Mouse (Mus musculus): ENCODE measurements around the gene Fam118a. TPM values are rescaled to one million over a fixed set of nuclear protein-coding genes. Genes with fewer than 3 reads are reported as not detected.

Gene Fam118a
- polyA plus RNA-seq, 1 experiment, result 24.5 TPM

DNA sequence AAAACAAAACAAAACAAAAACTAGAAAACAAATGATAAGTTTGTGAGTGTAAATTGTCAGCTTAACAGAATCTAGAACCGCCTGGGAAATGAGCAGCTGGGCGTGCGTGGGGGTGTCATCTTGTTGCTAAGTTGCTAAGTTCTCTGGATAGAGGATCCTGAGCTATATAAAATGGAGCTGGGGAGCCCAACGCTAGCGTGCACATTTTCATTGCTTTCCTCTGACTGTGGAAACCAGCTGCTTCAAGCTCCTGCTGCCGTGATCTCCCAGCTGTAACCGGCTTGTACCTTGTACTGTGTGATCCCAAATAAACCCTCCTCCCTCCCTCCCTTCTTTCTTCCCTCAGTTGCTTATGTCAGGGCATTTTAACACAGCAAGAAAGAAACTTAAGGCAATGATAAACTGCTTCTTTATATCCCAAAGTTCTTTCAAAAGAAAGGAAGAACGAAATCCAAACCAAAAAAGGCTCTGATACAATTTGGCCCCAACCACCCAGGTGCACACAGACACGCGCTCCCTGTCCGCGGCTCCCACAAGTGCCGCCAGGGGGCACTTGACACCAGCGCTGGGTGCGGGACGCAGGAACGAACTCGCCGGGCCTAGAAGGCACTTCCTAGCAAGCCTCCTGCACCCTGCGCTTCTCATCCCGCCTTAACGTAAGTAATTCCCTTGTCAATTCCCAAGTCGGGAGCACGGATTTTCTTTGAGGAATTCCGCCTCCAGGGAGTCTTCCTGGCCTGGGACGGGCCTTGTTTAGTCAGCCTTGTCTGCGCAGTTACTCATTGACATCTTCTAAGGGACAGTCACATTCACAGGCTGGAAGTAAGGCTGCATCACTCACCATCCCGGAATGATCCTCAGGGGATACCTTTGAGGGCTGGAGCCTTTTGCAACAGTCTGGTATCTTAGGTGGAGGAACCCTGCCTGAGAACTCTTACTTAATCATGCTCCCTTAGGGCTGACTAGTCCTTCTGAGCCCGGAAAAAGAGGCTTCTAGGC lies 27.5 kb upstream of the Fam118a start:
- Histone ChIP-seq H3K4me3 (ENCODE audit: insufficient read depth, poor library complexity, severe bottlenecking) (no peak overlapping the region), H3K79me3 (ENCODE audit: low read depth) (no peaks in the 10 kb centered on the region), H3K36me3 (ENCODE audit: control insufficient read depth, insufficient read depth) (no peaks in the 10 kb centered on the region), H3K79me2 (ENCODE audit: control insufficient read depth, insufficient read depth) (no peaks in the 10 kb centered on the region), H3ac (ENCODE audit: control insufficient read depth, insufficient read length, low read depth) (no peak overlapping the region), H3K27me3 (ENCODE audit: control insufficient read depth, insufficient read depth, insufficient read length) (peaks cover 12% of the 10 kb centered on the region)
- TF ChIP-seq FOSL1 (IDR thresholded peaks at IDR 0.05; ENCODE audit: insufficient read depth, low read length, poor library complexity, severe bottlenecking) (no peak), CTCF (IDR thresholded peaks at IDR 0.05; ENCODE audit: control insufficient read depth, insufficient read depth, insufficient read length) (peak; percentile 99), MAX (IDR thresholded peaks at IDR 0.05) (no peak), CEBPB (IDR thresholded peaks at IDR 0.05; ENCODE audit: low read depth) (no peak), MYOD1 (IDR thresholded peaks at IDR 0.05; ENCODE audit: control insufficient read depth, insufficient read length, low read depth) (no peak), MYOG (IDR thresholded peaks at IDR 0.05; ENCODE audit: control insufficient read depth, extremely low read depth, insufficient read length) (no peak)

DNA sequence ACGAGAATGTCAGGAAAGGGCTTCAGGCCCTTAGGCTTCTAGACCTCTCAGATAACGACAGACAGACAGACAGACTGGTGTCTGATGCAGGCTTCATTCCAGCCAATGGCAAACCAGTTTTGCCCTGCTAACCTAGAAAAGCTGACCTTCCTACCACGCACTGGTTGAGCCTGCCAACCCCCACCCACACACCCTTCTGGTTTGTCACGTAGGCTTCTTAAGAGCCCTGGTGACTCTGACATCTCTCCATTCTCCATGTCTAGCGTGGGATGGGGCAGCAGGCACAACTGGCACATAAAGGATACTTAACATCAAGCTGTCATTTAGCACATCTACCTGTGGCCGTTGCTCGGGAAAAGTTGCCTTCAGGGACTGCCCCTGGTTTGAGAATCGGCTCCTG lies 19.1 kb upstream of the Fam118a start:
- Histone ChIP-seq H3ac (ENCODE audit: control insufficient read depth, insufficient read length, low read depth) (no peak overlapping the region), H3K36me3 (ENCODE audit: control insufficient read depth, insufficient read depth) (no peaks in the 10 kb centered on the region), H3K79me2 (ENCODE audit: control insufficient read depth, insufficient read depth) (no peaks in the 10 kb centered on the region), H3K4me3 (ENCODE audit: insufficient read depth, poor library complexity, severe bottlenecking) (no peak overlapping the region), H3K79me3 (ENCODE audit: low read depth) (no peaks in the 10 kb centered on the region), H3K27me3 (ENCODE audit: control insufficient read depth, insufficient read depth, insufficient read length) (peaks cover 12% of the 10 kb centered on the region)
- TF ChIP-seq FOSL1 (IDR thresholded peaks at IDR 0.05; ENCODE audit: insufficient read depth, low read length, poor library complexity, severe bottlenecking), result no peak
- no peak for TF ChIP-seq MYOG (IDR thresholded peaks at IDR 0.05; ENCODE audit: control insufficient read depth, extremely low read depth, insufficient read length)
- no peak for TF ChIP-seq CTCF (IDR thresholded peaks at IDR 0.05; ENCODE audit: control insufficient read depth, insufficient read depth, insufficient read length)
- no peak for TF ChIP-seq MYOD1 (IDR thresholded peaks at IDR 0.05; ENCODE audit: control insufficient read depth, insufficient read length, low read depth)
- TF ChIP-seq CEBPB (IDR thresholded peaks at IDR 0.05; ENCODE audit: low read depth), result no peak
- TF ChIP-seq USF1 (IDR thresholded peaks at IDR 0.05; ENCODE audit: low read depth), result no peak
- TF ChIP-seq MAX (IDR thresholded peaks at IDR 0.05), result no peak

GRCm38 (mm10) chr15:85011895-85012661 lies 16.7 kb upstream of the Fam118a start:
- H3K79me2 ChIP-seq (ENCODE audit: control insufficient read depth, insufficient read depth), result no peaks in the 10 kb centered on the region
- H3K79me3 ChIP-seq (ENCODE audit: low read depth), result no peaks in the 10 kb centered on the region
- no peak overlapping the region for H3ac ChIP-seq (ENCODE audit: control insufficient read depth, insufficient read length, low read depth)
- H3K4me3 ChIP-seq (ENCODE audit: insufficient read depth, poor library complexity, severe bottlenecking), result no peak overlapping the region
- H3K27me3 ChIP-seq (ENCODE audit: control insufficient read depth, insufficient read depth, insufficient read length), result peaks cover 24% of the 10 kb centered on the region
- H3K36me3 ChIP-seq (ENCODE audit: control insufficient read depth, insufficient read depth), result no peaks in the 10 kb centered on the region
- no peak for TF ChIP-seq CEBPB (IDR thresholded peaks at IDR 0.05; ENCODE audit: low read depth)

- no peak for TF ChIP-seq CEBPB (IDR thresholded peaks at IDR 0.05; ENCODE audit: low read depth)
- no peak for TF ChIP-seq CTCF (IDR thresholded peaks at IDR 0.05; ENCODE audit: control insufficient read depth, insufficient read depth, insufficient read length)
- TF ChIP-seq MYOD1 (IDR thresholded peaks at IDR 0.05; ENCODE audit: control insufficient read depth, insufficient read length, low read depth), result no peak
- no peak for TF ChIP-seq MAX (IDR thresholded peaks at IDR 0.05)
- no peak for TF ChIP-seq FOSL1 (IDR thresholded peaks at IDR 0.05; ENCODE audit: insufficient read depth, low read length, poor library complexity, severe bottlenecking)
- TF ChIP-seq MYOG (IDR thresholded peaks at IDR 0.05; ENCODE audit: control insufficient read depth, extremely low read depth, insufficient read length), result no peak
- TF ChIP-seq USF1 (IDR thresholded peaks at IDR 0.05; ENCODE audit: low read depth), result no peak
- no peak overlapping the region for H3ac ChIP-seq (ENCODE audit: control insufficient read depth, insufficient read length, low read depth)
- no peaks in the 10 kb centered on the region for H3K79me3 ChIP-seq (ENCODE audit: low read depth)
- H3K79me2 ChIP-seq (ENCODE audit: control insufficient read depth, insufficient read depth), result no peaks in the 10 kb centered on the region
- H3K4me3 ChIP-seq (ENCODE audit: insufficient read depth, poor library complexity, severe bottlenecking), result no peak overlapping the region
- peaks cover 29% of the 10 kb centered on the region for H3K27me3 ChIP-seq (ENCODE audit: control insufficient read depth, insufficient read depth, insufficient read length)
- H3K36me3 ChIP-seq (ENCODE audit: control insufficient read depth, insufficient read depth), result no peaks in the 10 kb centered on the region
These were observed 16.1 kb upstream of the Fam118a start for GRCm38 (mm10) chr15:85012662-85013054.

DNA sequence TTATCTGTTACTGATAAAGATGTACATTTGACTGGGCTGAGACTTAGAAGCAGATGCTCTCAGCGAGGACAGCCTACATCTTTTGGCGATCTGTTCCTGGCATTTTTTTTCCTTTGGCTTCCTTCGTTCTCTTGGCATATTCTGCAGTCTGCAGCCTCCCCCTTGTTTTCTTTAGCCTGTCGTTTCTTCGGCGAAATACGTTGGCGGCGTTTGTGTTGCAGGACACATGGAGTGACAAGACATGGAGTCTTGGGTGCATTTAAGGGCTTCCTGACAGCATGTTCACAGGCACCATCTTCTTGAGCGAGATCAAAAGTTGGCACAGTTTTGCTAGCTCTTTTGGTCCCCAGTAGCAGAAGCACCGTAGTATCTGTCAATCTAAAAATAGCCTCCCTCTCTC lies 13.0 kb upstream of the Fam118a start:
- Histone ChIP-seq H3ac (ENCODE audit: control insufficient read depth, insufficient read length, low read depth) (no peak overlapping the region), H3K36me3 (ENCODE audit: control insufficient read depth, insufficient read depth) (no peaks in the 10 kb centered on the region), H3K27me3 (ENCODE audit: control insufficient read depth, insufficient read depth, insufficient read length) (peaks cover 47% of the 10 kb centered on the region), H3K79me2 (ENCODE audit: control insufficient read depth, insufficient read depth) (no peaks in the 10 kb centered on the region), H3K4me3 (ENCODE audit: insufficient read depth, poor library complexity, severe bottlenecking) (no peak overlapping the region), H3K79me3 (ENCODE audit: low read depth) (no peaks in the 10 kb centered on the region)
- TF ChIP-seq CEBPB (IDR thresholded peaks at IDR 0.05; ENCODE audit: low read depth), result no peak
- no peak for TF ChIP-seq MYOD1 (IDR thresholded peaks at IDR 0.05; ENCODE audit: control insufficient read depth, insufficient read length, low read depth)
- no peak for TF ChIP-seq MAX (IDR thresholded peaks at IDR 0.05)
- no peak for TF ChIP-seq CTCF (IDR thresholded peaks at IDR 0.05; ENCODE audit: control insufficient read depth, insufficient read depth, insufficient read length)
- TF ChIP-seq FOSL1 (IDR thresholded peaks at IDR 0.05; ENCODE audit: insufficient read depth, low read length, poor library complexity, severe bottlenecking), result no peak
- TF ChIP-seq USF1 (IDR thresholded peaks at IDR 0.05; ENCODE audit: low read depth), result no peak
- TF ChIP-seq MYOG (IDR thresholded peaks at IDR 0.05; ENCODE audit: control insufficient read depth, extremely low read depth, insufficient read length), result no peak
